Mouse (Mus musculus): ENCODE data around the gene Plekhh1. TPM values are rescaled to one million over a fixed set of nuclear protein-coding genes. Genes with fewer than 3 reads are reported as not detected.

Plekhh1 gene
- 9.0 and 11.2 TPM in 2 replicates for total RNA-seq (2012; rRNA removed)

- TF ChIP-seq HCFC1 (IDR thresholded peaks at IDR 0.05; ENCODE audit: borderline replicate concordance, insufficient read depth, low read length) (no peak), ZNF384 (IDR thresholded peaks at IDR 0.05; ENCODE audit: low read depth, low read length) (no peak), CHD2 (IDR thresholded peaks at IDR 0.05; ENCODE audit: low read depth, low read length) (no peak), MAFK (IDR thresholded peaks at IDR 0.05; ENCODE audit: insufficient read depth, low read depth, low read length) (no peak), ZC3H11A (IDR thresholded peaks at IDR 0.05; ENCODE audit: borderline replicate concordance, low read depth, low read length) (no peak)
- Histone ChIP-seq H3K27ac (ENCODE audit: insufficient read depth, low read depth, low read length, poor library complexity, severe bottlenecking) (no peak within 1 kb of the TSS), H3K36me3 (ENCODE audit: control insufficient read depth, insufficient read depth, low read length, poor library complexity, severe bottlenecking) (no peaks in the 10 kb centered on the region), H3K9ac (ENCODE audit: insufficient read depth, low read depth, low read length, poor library complexity, severe bottlenecking) (peak within 1 kb of the TSS; percentile 74), H3K4me3 (ENCODE audit: insufficient read depth in 1 of 2, low read depth in 1 of 2, low read length in 2 of 2, poor library complexity in 1 of 2, severe bottlenecking in 1 of 2) (peak within 1 kb of the TSS; percentile 79 to 89), H3K9me3 (ENCODE audit: control insufficient read depth, insufficient read depth, low read depth, low read length) (no peaks in the 10 kb centered on the region), H3K4me1 (ENCODE audit: control insufficient read depth in 2 of 2, insufficient read depth in 2 of 2, low read length in 2 of 2, poor library complexity in 1 of 2) (peaks cover 11 to 12% of the 10 kb centered on the region in 2 experiments)
- in situ Hi-C loops (cut with MboI; ENCODE audit: low sequenced_read_pairs in 2 of 2, unreplicated experiment in 2 of 2) = loop anchor here in 1 of 2 experiments (10.0 kb wide), 1 partner anchor 66 kb away; no protein-coding TSS in a partner anchor
- DNase-seq (ENCODE audit: low read depth, low spot score) = no peak
Measured at GRCm38 (mm10) chr12:79028911-79029861, at the start of gene Plekhh1. Gene Plekhh1 (plus strand): TSS chr12:79029163.

DNA sequence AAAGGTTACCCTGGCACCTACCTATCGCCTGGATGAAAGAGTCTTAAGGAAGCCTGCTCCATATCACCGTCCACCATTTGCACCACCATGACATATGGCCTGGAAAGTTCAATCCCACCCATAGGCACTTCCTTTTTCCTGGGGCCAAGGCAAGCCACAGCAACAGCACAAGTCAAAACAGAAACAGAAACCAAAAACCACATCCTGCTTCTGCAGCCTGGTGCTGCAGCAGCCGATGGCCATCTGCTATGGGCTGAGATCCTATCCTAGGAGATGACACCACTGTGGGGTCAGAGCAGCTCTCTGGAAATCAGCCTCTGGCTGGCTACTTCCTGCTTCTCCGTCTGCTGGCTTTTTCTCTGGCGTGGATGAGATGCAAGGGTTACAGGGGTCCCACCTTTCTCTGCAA, 48.3 kb upstream of the Plekhh1 start:
- Histone ChIP-seq H3K27ac (ENCODE audit: insufficient read depth, low read depth, low read length, poor library complexity, severe bottlenecking) (no peak overlapping the region), H3K4me1 (ENCODE audit: control insufficient read depth in 2 of 2, insufficient read depth in 2 of 2, low read length in 2 of 2, poor library complexity in 1 of 2) (no peaks in the 10 kb centered on the region), H3K4me3 (ENCODE audit: insufficient read depth in 1 of 2, low read depth in 1 of 2, low read length in 2 of 2, poor library complexity in 1 of 2, severe bottlenecking in 1 of 2) (no peak overlapping the region), H3K9me3 (ENCODE audit: control insufficient read depth, insufficient read depth, low read depth, low read length) (no peaks in the 10 kb centered on the region), H3K9ac (ENCODE audit: insufficient read depth, low read depth, low read length, poor library complexity, severe bottlenecking) (no peak overlapping the region), H3K36me3 (ENCODE audit: control insufficient read depth, insufficient read depth, low read length, poor library complexity, severe bottlenecking) (no peaks in the 10 kb centered on the region)
- DNase-seq (ENCODE audit: low read depth, low spot score) = no peak
- no peak for TF ChIP-seq ZC3H11A (IDR thresholded peaks at IDR 0.05; ENCODE audit: borderline replicate concordance, low read depth, low read length)
- TF ChIP-seq CHD2 (IDR thresholded peaks at IDR 0.05; ENCODE audit: low read depth, low read length) = no peak
- TF ChIP-seq ZNF384 (IDR thresholded peaks at IDR 0.05; ENCODE audit: low read depth, low read length) = no peak
- no peak for TF ChIP-seq HCFC1 (IDR thresholded peaks at IDR 0.05; ENCODE audit: borderline replicate concordance, insufficient read depth, low read length)
- no peak for TF ChIP-seq MAFK (IDR thresholded peaks at IDR 0.05; ENCODE audit: insufficient read depth, low read depth, low read length)
- in situ Hi-C loops (cut with MboI; ENCODE audit: low sequenced_read_pairs in 2 of 2, unreplicated experiment in 2 of 2) = no loop called here

DNA sequence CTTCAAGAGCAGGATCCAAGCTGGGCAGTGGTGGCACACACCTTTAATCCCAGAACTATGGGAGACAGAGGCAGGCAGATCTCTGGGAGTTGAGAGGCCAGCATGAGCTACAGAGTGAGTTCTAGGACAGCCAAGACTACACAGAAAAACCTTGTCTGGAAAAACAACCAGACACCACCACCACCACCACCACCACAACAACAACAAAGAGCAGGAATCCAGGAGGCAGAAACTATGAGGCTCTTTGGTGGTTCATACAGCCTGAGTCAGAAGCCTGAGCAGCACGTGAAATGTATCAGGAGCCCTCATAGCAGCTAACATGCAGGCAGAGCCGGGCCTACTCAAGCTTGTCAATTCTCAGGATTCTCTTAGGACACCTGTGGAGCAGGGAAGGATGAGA, 47.8 kb upstream of the Plekhh1 start:
- Histone ChIP-seq H3K4me3 (ENCODE audit: insufficient read depth in 1 of 2, low read depth in 1 of 2, low read length in 2 of 2, poor library complexity in 1 of 2, severe bottlenecking in 1 of 2) (no peak overlapping the region), H3K4me1 (ENCODE audit: control insufficient read depth in 2 of 2, insufficient read depth in 2 of 2, low read length in 2 of 2, poor library complexity in 1 of 2) (no peaks in the 10 kb centered on the region), H3K9me3 (ENCODE audit: control insufficient read depth, insufficient read depth, low read depth, low read length) (no peaks in the 10 kb centered on the region), H3K36me3 (ENCODE audit: control insufficient read depth, insufficient read depth, low read length, poor library complexity, severe bottlenecking) (no peaks in the 10 kb centered on the region), H3K9ac (ENCODE audit: insufficient read depth, low read depth, low read length, poor library complexity, severe bottlenecking) (no peak overlapping the region), H3K27ac (ENCODE audit: insufficient read depth, low read depth, low read length, poor library complexity, severe bottlenecking) (no peak overlapping the region)
- DNase-seq (ENCODE audit: low read depth, low spot score) = no peak
- in situ Hi-C loops (cut with MboI; ENCODE audit: low sequenced_read_pairs in 2 of 2, unreplicated experiment in 2 of 2) = no loop called here
- TF ChIP-seq CHD2 (IDR thresholded peaks at IDR 0.05; ENCODE audit: low read depth, low read length) = no peak

DNA sequence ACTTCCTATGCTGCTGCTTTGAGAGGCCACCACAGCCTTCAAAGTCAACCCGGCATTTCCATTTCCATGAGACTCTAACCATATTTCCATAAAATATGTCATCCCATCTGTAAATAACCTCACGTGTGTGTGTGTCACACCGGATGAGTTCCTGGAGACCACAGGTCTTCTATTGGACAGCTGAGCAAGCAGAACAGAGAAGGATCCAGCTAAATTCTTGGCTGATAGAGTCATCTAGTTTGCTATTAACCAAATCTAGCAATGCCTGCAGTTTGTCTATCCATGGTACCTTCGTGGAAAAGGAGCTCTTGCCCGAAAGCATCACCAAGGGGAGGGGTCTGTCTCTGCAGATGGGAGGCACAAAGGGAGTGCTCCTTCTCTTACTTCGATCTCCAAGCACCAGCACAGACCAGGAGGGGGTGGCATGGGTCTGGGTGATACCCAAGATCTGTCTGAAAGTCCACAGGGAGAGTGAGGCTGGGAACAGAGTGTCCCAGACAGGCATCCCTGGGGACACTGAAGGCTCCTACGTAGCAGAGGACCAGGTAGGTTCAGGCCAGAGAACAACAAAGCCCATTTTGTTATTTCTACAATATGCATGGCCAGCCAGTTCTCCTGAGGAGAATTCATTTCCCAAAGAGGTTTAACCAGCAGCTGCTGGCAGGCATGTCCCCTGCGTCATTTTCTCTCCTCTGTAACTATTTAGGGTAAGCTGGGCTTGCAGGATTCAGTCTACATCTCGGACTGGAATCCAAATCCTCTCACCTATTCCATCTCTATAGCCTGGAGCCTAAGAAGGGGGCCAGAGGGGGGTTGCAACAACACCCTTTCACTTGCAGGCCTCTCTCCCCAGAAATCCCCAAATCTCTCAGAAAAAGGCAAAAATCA, 46.8 kb upstream of the Plekhh1 start:
- H3K36me3 ChIP-seq (ENCODE audit: control insufficient read depth, insufficient read depth, low read length, poor library complexity, severe bottlenecking) = no peaks in the 10 kb centered on the region
- TF ChIP-seq MAFK (IDR thresholded peaks at IDR 0.05; ENCODE audit: insufficient read depth, low read depth, low read length) (no peak), ZNF384 (IDR thresholded peaks at IDR 0.05; ENCODE audit: low read depth, low read length) (no peak), CHD2 (IDR thresholded peaks at IDR 0.05; ENCODE audit: low read depth, low read length) (no peak), HCFC1 (IDR thresholded peaks at IDR 0.05; ENCODE audit: borderline replicate concordance, insufficient read depth, low read length) (no peak), ZC3H11A (IDR thresholded peaks at IDR 0.05; ENCODE audit: borderline replicate concordance, low read depth, low read length) (no peak)
- H3K27ac ChIP-seq (ENCODE audit: insufficient read depth, low read depth, low read length, poor library complexity, severe bottlenecking) = no peak overlapping the region
- no peak overlapping the region for H3K9ac ChIP-seq (ENCODE audit: insufficient read depth, low read depth, low read length, poor library complexity, severe bottlenecking)
- DNase-seq (ENCODE audit: low read depth, low spot score) = no peak
- H3K4me1 ChIP-seq (ENCODE audit: control insufficient read depth in 2 of 2, insufficient read depth in 2 of 2, low read length in 2 of 2, poor library complexity in 1 of 2) = no peaks in the 10 kb centered on the region
- H3K9me3 ChIP-seq (ENCODE audit: control insufficient read depth, insufficient read depth, low read depth, low read length) = no peaks in the 10 kb centered on the region
- in situ Hi-C loops (cut with MboI; ENCODE audit: low sequenced_read_pairs in 2 of 2, unreplicated experiment in 2 of 2) = no loop called here
- H3K4me3 ChIP-seq (ENCODE audit: insufficient read depth in 1 of 2, low read depth in 1 of 2, low read length in 2 of 2, poor library complexity in 1 of 2, severe bottlenecking in 1 of 2) = no peak overlapping the region
